Mouse (Mus musculus) liver, embryonic 11.5 days (tissue): ENCODE measurements around the gene Tm9sf1. TPM values are rescaled to one million over a fixed set of nuclear protein-coding genes. Genes with fewer than 3 reads are reported as not detected.

Experiments
- ATAC-seq: fragments of 200-750 bp; cut with Nextera tagmentation; replicated peaks from 2 replicates; pipeline ENCODE4 v1.8.0; 2017; ENCODE audit warnings: moderate number of reproducible peaks, mild to moderate bottlenecking, moderate TSS enrichment, moderate library complexity; ENCODE audit not compliant: low FRiP score
- DNase-seq: peaks from one replicate; pipeline ENCODE4 v3.0.0-alpha.2; 2017; ENCODE audit warnings: low spot score
- H3K27ac ChIP-seq: fragments of 300-500 bp; sonication (generic); 2 replicates; pipeline ENCODE4 v1.5.1; 2014; ENCODE audit warnings: mild to moderate bottlenecking, low read depth, low read length, control low read depth
- H3K27me3 ChIP-seq: fragments of 300-500 bp; sonication (generic); replicated peaks from 2 replicates; pipeline ENCODE4 v1.6.1; 2014; ENCODE audit warnings: low read length, mixed read lengths; ENCODE audit not compliant: control insufficient read depth, insufficient read depth
- H3K36me3 ChIP-seq: fragments of 300-500 bp; sonication (generic); 2 replicates; pipeline ENCODE4 v1.6.1; 2014; ENCODE audit warnings: mild to moderate bottlenecking, low read length, moderate library complexity, mixed read lengths; ENCODE audit not compliant: control insufficient read depth, insufficient read depth
- H3K4me1 ChIP-seq: fragments of 300-500 bp; sonication (generic); replicated peaks from 2 replicates; pipeline ENCODE4 v1.6.1; 2014; ENCODE audit warnings: low read length, mixed read lengths; ENCODE audit not compliant: control insufficient read depth, insufficient read depth
- H3K4me2 ChIP-seq: fragments of 300-500 bp; sonication (generic); 2 replicates; pipeline ENCODE4 v1.6.1; 2014; ENCODE audit warnings: mild to moderate bottlenecking, control low read depth, moderate library complexity
- H3K4me3 ChIP-seq: fragments of 300-500 bp; sonication (generic); 2 replicates; pipeline ENCODE4 v1.5.1; 2014; ENCODE audit warnings: low read depth, low read length, control low read depth
- H3K9ac ChIP-seq: fragments of 300-500 bp; sonication (generic); 2 replicates; pipeline ENCODE4 v1.6.1; 2014; ENCODE audit warnings: low read depth, low read length, control low read depth
- H3K9me3 ChIP-seq: fragments of 300-500 bp; sonication (generic); 2 replicates; pipeline ENCODE4 v1.6.1; 2016; ENCODE audit warnings: low read length, inconsistent platforms, mixed read lengths; ENCODE audit not compliant: control insufficient read depth
- WGBS: fragments of 180-500 bp; shearing (Covaris S2); extraction: QIAGEN DNeasy Blood & Tissue Kit; methylation state at CpG from one replicate; pipeline ENCODE4 v1.1.7; 2014; 5-methylcytosine and 5-hydroxymethylcytosine counted together
- polyA plus RNA-seq: library from polyadenylated mRNA; unstranded; fragments of >200 nt; fragmentation: Nextera tagmentation; extraction: Ambion mirVana; gene quantifications from 2 replicates; pipeline ENCODE4 v1.2.1, GENCODE M21; 2014

The Tm9sf1 gene
- polyA plus RNA-seq, 1 experiment from 2014 or later: 79.8 TPM

GRCm38 (mm10) chr14:55671486-55671832 is 27.9 kb upstream of the Tm9sf1 start:
- Histone ChIP-seq H3K4me3 (peak overlapping the region; percentile 71), H3K9ac (peak overlapping the region; percentile 82), H3K36me3 (peaks cover 9% of the 10 kb centered on the region; the same call in 1 of the 2 replicates), H3K9me3 (no peaks in the 10 kb centered on the region), H3K27ac (peak overlapping the region; percentile 86), H3K4me1 (peaks cover 9% of the 10 kb centered on the region), H3K27me3 (no peaks in the 10 kb centered on the region), H3K4me2 (peak overlapping the region; percentile 93)
- WGBS: under 1% methylated on average over 12 of the region's 12 CpGs
- peak; percentile 42 for ATAC-seq
- DNase-seq: no peak

DNA sequence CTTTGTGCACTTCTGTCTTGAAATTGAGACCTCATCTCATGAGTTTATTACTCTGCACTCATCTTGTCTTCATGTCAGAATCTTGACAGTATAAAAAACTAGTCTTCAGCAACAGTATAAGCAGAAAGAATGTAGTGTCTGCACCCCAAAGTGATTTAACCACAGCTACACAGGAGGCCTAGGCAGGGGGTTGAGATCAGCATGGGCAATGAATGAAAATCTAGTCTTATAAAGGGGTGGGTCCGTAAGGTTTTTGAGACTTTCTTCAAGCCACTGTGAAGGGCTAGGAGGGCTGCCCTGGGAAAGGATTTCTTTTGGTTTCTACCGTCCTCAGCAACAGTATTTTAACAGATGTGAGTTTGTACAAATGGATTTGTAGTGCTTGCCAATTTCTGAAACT is 17.0 kb upstream of the Tm9sf1 start:
- peak overlapping the region; percentile 64 for H3K4me2 ChIP-seq
- 59% methylated on average over 2 of the region's 2 CpGs for WGBS
- peaks cover 8% of the 10 kb centered on the region; the same call in 1 of the 2 replicates for H3K4me1 ChIP-seq
- ATAC-seq (peak; percentile 13; the same call in 1 of the 2 replicates), DNase-seq (no peak)
- no peak overlapping the region for H3K27ac ChIP-seq
- H3K27me3 ChIP-seq: no peaks in the 10 kb centered on the region
- H3K9ac ChIP-seq: no peak overlapping the region
- peak overlapping the region; percentile 71 for H3K4me3 ChIP-seq
- peaks cover 10% of the 10 kb centered on the region; the same call in 1 of the 2 replicates for H3K36me3 ChIP-seq
- H3K9me3 ChIP-seq: no peaks in the 10 kb centered on the region

DNA sequence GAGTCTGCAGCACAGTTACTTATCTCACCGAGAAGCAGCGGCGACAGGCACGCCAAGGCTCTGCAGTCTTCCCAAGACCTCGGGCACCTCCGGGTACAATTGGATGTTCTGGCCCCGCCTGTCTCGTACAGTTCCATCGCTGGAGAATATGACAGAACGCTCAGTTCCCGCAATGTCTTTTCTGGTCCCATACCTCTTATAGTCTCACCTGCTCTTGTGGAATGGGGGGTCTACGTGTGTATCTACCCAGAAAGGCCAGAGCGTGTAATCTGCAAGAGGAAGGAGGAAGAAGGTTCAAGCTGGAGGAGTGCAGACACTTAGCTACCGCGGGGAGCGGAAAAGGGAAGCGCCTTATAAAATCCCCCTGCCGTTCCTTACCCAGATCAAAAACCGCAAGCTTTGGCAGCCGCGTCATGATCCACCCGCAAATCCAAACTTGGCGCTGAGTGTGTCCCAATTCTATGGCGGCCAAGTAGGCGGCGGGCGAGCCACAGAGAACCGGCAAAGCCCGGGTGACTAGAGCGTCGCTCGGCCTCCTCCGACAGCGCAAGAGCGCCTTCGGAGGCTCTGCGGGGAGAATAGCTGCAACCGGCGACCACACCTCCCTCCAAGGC is 16.5 kb upstream of the Tm9sf1 start, which contains the start of gene Mdp1:
Gene Mdp1 (minus strand): TSS at position 549 of the 614 bp plus-strand sequence.
- Histone ChIP-seq H3K4me1 (peaks cover 8% of the 10 kb centered on the region; the same call in 1 of the 2 replicates), H3K27ac (peak within 1 kb of the TSS; percentile 59), H3K36me3 (peaks cover 10% of the 10 kb centered on the region; the same call in 1 of the 2 replicates), H3K9me3 (no peaks in the 10 kb centered on the region), H3K27me3 (no peaks in the 10 kb centered on the region), H3K4me3 (peak within 1 kb of the TSS; percentile 71), H3K9ac (peak within 1 kb of the TSS; percentile 78), H3K4me2 (peak within 1 kb of the TSS; percentile 64)
- ATAC-seq: peak; percentile 96
- DNase-seq: peak; percentile 75
- under 1% methylated on average over 39 of the region's 39 CpGs for WGBS

GRCm38 (mm10) chr14:55658011-55658410 is 14.4 kb upstream of the Tm9sf1 start:
- WGBS: 90% methylated on average over 5 of the region's 5 CpGs
- no peak for ATAC-seq

GRCm38 (mm10) chr14:55656935-55657334 is 13.3 kb upstream of the Tm9sf1 start:
- Histone ChIP-seq H3K4me3 (no peak overlapping the region), H3K9ac (no peak overlapping the region), H3K4me1 (peaks cover 8% of the 10 kb centered on the region; the same call in 1 of the 2 replicates), H3K4me2 (no peak overlapping the region), H3K27ac (no peak overlapping the region), H3K36me3 (no peaks in the 10 kb centered on the region; the same call in 1 of the 2 replicates), H3K27me3 (no peaks in the 10 kb centered on the region), H3K9me3 (no peaks in the 10 kb centered on the region)
- DNase-seq (no peak), ATAC-seq (no peak)
- WGBS: 84% methylated on average over 3 of the region's 3 CpGs

More at GRCm38 (mm10) chr14:55658011-55658410, 14.4 kb upstream of the Tm9sf1 start:
- H3K4me1 ChIP-seq: peaks cover 8% of the 10 kb centered on the region; the same call in 1 of the 2 replicates
- no peaks in the 10 kb centered on the region for H3K27me3 ChIP-seq
- no peak overlapping the region for H3K27ac ChIP-seq
- DNase-seq: no peak
- no peak overlapping the region for H3K9ac ChIP-seq
- no peak overlapping the region for H3K4me3 ChIP-seq
- no peaks in the 10 kb centered on the region for H3K9me3 ChIP-seq
- no peaks in the 10 kb centered on the region; the same call in 1 of the 2 replicates for H3K36me3 ChIP-seq
- H3K4me2 ChIP-seq: no peak overlapping the region

GRCm38 (mm10) chr14:55651528-55651927 is 7.9 kb upstream of the Tm9sf1 start:
- no peak overlapping the region; the same call in 1 of the 2 replicates for H3K27ac ChIP-seq
- no peak overlapping the region for H3K4me2 ChIP-seq
- peak overlapping the region; percentile 30; the same call in 1 of the 2 replicates for H3K9ac ChIP-seq
- H3K36me3 ChIP-seq: peaks cover under 1% of the 10 kb centered on the region; the same call in 1 of the 2 replicates
- ATAC-seq (no peak), DNase-seq (no peak)
- no peaks in the 10 kb centered on the region for H3K27me3 ChIP-seq
- H3K4me3 ChIP-seq: no peak overlapping the region
- peaks cover under 1% of the 10 kb centered on the region; the same call in 1 of the 2 replicates for H3K4me1 ChIP-seq
- H3K9me3 ChIP-seq: no peaks in the 10 kb centered on the region
- WGBS: 79% methylated on average over 7 of the region's 7 CpGs

DNA sequence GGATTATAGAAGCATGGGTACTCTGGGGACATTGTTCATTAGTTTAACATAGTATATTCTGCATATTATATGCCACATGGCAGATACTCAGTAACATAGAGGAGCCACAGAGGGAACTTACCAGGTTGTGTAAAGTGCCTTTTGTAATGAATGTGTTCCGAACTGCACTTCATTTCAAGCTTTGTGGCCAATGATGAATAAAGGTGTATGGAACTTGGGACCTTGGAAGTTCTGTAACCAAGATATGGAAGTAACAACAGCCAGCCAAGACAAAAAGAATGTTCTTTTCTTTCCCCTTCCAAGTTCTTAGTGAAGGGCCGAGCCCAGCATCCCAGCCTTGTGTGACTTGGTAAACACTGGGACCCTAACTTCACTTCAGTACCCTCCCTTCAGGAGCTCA is 6.3 kb upstream of the Tm9sf1 start, which contains the start of gene Tssk4:
Gene Tssk4 (plus strand): TSS at position 301 of the 400 bp plus-strand sequence.
- ATAC-seq: no peak
- Histone ChIP-seq H3K4me3 (no peak within 1 kb of the TSS), H3K9ac (no peak within 1 kb of the TSS), H3K4me1 (peaks cover 11% of the 10 kb centered on the region), H3K27me3 (no peaks in the 10 kb centered on the region), H3K36me3 (peaks cover 5% of the 10 kb centered on the region), H3K4me2 (no peak within 1 kb of the TSS), H3K9me3 (no peaks in the 10 kb centered on the region), H3K27ac (no peak within 1 kb of the TSS)
- no peak for DNase-seq
- WGBS: 86% methylated on average over 2 of the region's 2 CpGs

GRCm38 (mm10) chr14:55644261-55644888 is 769 bp upstream of the Tm9sf1 start:
- 28% methylated on average over 17 of the region's 17 CpGs for WGBS
- Histone ChIP-seq H3K27ac (peak overlapping the region; percentile 34; the same call in 1 of the 2 replicates), H3K4me3 (peak overlapping the region; percentile 89), H3K27me3 (no peaks in the 10 kb centered on the region), H3K4me2 (peak overlapping the region; percentile 93), H3K36me3 (peaks cover 19% of the 10 kb centered on the region), H3K9me3 (no peaks in the 10 kb centered on the region), H3K9ac (peak overlapping the region; percentile 89), H3K4me1 (peaks cover 28% of the 10 kb centered on the region)
- ATAC-seq (no peak), DNase-seq (no peak)
